Mouse (Mus musculus): Measurements from ENCODE around the gene Frmd4b. TPM values are rescaled to one million over a fixed set of nuclear protein-coding genes. Genes with fewer than 3 reads are reported as not detected.
"Not testable (repeated sequence)": the region's sequence is repeated elsewhere in the genome, so short reads cannot be mapped to it uniquely, and the experiment has no call there.

The Frmd4b gene
- total and polyA plus RNA-seq, 2 experiments = 11.9 to 38.0 TPM

DNA sequence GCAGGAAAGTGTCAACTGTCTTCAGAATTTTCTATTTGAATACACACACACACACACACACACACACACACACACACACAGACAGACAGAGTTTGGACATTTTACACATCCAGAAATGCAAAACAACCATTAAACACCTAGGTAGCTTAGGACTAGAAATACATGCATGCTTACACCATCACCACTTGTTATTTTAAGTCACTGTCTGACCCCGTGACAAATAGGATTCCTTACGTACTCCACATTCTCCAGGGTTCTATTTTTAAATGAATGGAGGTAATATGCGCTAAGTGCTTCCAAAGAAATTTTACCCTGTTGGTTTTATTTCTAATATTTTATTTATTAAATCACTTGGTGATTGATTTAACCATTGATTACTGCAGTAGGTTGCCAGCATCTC is 351.6 kb downstream of the Frmd4b start:
- Histone ChIP-seq H3K4me1 (ENCODE audit: control insufficient read depth, insufficient read depth, low read length) (peaks cover 32% of the 10 kb centered on the region), H3K36me3 (ENCODE audit: control insufficient read depth, insufficient read depth, low read length) (no peaks in the 10 kb centered on the region), H3K4me3 (ENCODE audit: insufficient read depth, low read depth, low read length) (no peak overlapping the region), H3K27me3 (ENCODE audit: control insufficient read depth, insufficient read depth, low read length) (no peaks in the 10 kb centered on the region), H3K79me2 (ENCODE audit: control insufficient read depth, insufficient read depth, low read length) (no peaks in the 10 kb centered on the region), H3K27ac (replicated peaks; ENCODE audit: insufficient read depth, low read depth, low read length) (peak overlapping the region; percentile 64), H3K9ac (ENCODE audit: low read depth, low read length) (no peak overlapping the region)
- no peak for DNase-seq (ENCODE audit: extremely low read depth, low read depth, low spot score)
- 52% methylated on average over 3 of the region's 3 CpGs for WGBS
- no peak for TF ChIP-seq CTCF (IDR thresholded peaks at IDR 0.05; ENCODE audit: low read depth, low read length)
- no peak for TF ChIP-seq POLR2A (IDR thresholded peaks at IDR 0.05; ENCODE audit: extremely low read depth, insufficient read depth, low read length)

DNA sequence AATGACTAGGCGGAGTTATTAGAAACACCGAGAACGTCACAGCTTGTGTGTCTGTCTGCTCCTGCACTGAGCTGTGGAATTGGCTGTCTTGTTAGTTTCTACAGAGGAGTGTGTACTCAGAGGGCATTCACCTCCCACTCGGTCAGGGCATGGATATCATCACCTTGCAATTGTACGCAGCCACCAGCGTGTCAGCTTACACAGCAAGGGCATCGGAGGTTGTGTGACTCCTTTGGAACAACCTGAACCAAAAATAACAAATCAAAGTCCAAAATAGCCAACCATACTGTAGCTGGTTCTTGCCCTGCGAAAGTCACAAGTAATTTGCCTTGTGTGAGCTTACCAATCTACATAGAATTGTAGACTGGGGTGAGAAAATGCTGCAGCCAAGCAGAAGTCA is 352.1 kb downstream of the Frmd4b start:
- no peaks in the 10 kb centered on the region for H3K27me3 ChIP-seq (ENCODE audit: control insufficient read depth, insufficient read depth, low read length)
- no peaks in the 10 kb centered on the region for H3K79me2 ChIP-seq (ENCODE audit: control insufficient read depth, insufficient read depth, low read length)
- 21% methylated on average over 8 of the region's 8 CpGs for WGBS
- H3K9ac ChIP-seq (ENCODE audit: low read depth, low read length) = no peak overlapping the region
- TF ChIP-seq POLR2A (IDR thresholded peaks at IDR 0.05; ENCODE audit: extremely low read depth, insufficient read depth, low read length) (no peak), CTCF (IDR thresholded peaks at IDR 0.05; ENCODE audit: low read depth, low read length) (no peak)
- H3K36me3 ChIP-seq (ENCODE audit: control insufficient read depth, insufficient read depth, low read length) = no peaks in the 10 kb centered on the region
- H3K27ac ChIP-seq (replicated peaks; ENCODE audit: insufficient read depth, low read depth, low read length) = peak overlapping the region; percentile 64
- DNase-seq (ENCODE audit: extremely low read depth, low read depth, low spot score) = peak; percentile 100
- no peak overlapping the region for H3K4me3 ChIP-seq (ENCODE audit: insufficient read depth, low read depth, low read length)
- peaks cover 28% of the 10 kb centered on the region for H3K4me1 ChIP-seq (ENCODE audit: control insufficient read depth, insufficient read depth, low read length)

DNA sequence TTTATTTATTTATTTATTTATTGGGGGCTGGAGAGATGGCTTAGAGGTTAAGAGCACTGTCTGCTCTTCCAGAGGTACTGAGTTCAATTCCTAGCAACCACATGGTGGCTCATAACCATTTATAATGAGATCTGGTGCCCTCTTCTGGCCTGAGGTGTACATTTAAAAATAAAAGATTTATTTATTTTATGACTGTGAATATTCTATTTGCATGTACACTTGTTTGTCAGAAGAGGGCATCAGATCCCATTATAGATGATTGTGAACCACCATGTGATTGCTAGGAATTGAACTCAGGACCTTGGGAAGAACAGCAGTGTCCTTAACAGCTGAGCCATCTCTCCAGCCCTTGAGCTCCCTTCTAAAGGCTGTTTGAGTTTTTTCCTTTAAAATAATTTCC is 353.6 kb downstream of the Frmd4b start:
- H3K79me2 ChIP-seq (ENCODE audit: control insufficient read depth, insufficient read depth, low read length); H3K36me3 ChIP-seq (ENCODE audit: control insufficient read depth, insufficient read depth, low read length); H3K27me3 ChIP-seq (ENCODE audit: control insufficient read depth, insufficient read depth, low read length); H3K9ac ChIP-seq (ENCODE audit: low read depth, low read length); H3K4me3 ChIP-seq (ENCODE audit: insufficient read depth, low read depth, low read length): not testable (repeated sequence)
- DNase-seq (ENCODE audit: extremely low read depth, low read depth, low spot score) = peak; percentile 56
- peaks cover 24% of the 10 kb centered on the region for H3K4me1 ChIP-seq (ENCODE audit: control insufficient read depth, insufficient read depth, low read length)
- peak overlapping the region; percentile 88 for H3K27ac ChIP-seq (replicated peaks; ENCODE audit: insufficient read depth, low read depth, low read length)

DNA sequence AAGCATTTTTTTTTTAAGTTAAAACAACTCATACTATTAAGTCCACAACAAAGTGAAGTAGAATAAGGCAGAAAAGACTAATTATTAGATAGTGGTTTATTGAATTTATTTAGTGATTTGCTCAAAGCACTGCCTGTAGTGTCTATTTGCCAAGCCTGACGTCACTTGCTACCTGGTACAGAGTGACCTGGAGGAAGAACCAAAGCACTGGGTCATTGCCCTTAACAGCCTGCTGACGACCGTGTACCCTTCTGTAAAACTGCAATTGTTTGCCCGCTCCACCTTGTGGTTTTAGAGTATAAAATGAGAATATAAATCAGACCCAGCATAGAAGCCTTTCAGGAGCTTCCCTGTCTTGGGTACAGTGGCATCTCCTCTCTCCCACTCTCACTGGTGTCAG is 355.1 kb downstream of the Frmd4b start:
- H3K27me3 ChIP-seq (ENCODE audit: control insufficient read depth, insufficient read depth, low read length) = no peaks in the 10 kb centered on the region
- 28% methylated on average over 4 of the region's 4 CpGs for WGBS
- H3K9ac ChIP-seq (ENCODE audit: low read depth, low read length) = peak overlapping the region; percentile 55
- no peaks in the 10 kb centered on the region for H3K79me2 ChIP-seq (ENCODE audit: control insufficient read depth, insufficient read depth, low read length)
- peak; percentile 98 for DNase-seq (ENCODE audit: extremely low read depth, low read depth, low spot score)
- H3K4me3 ChIP-seq (ENCODE audit: insufficient read depth, low read depth, low read length) = no peak overlapping the region
- H3K36me3 ChIP-seq (ENCODE audit: control insufficient read depth, insufficient read depth, low read length) = no peaks in the 10 kb centered on the region
- peaks cover 20% of the 10 kb centered on the region; the same call in 1 of the 2 replicates for H3K4me1 ChIP-seq (ENCODE audit: control insufficient read depth, insufficient read depth, low read length)
- TF ChIP-seq CTCF (IDR thresholded peaks at IDR 0.05; ENCODE audit: low read depth, low read length) = no peak
- TF ChIP-seq POLR2A (IDR thresholded peaks at IDR 0.05; ENCODE audit: extremely low read depth, insufficient read depth, low read length) = no peak
- peak overlapping the region; percentile 98 for H3K27ac ChIP-seq (replicated peaks; ENCODE audit: insufficient read depth, low read depth, low read length)

DNA sequence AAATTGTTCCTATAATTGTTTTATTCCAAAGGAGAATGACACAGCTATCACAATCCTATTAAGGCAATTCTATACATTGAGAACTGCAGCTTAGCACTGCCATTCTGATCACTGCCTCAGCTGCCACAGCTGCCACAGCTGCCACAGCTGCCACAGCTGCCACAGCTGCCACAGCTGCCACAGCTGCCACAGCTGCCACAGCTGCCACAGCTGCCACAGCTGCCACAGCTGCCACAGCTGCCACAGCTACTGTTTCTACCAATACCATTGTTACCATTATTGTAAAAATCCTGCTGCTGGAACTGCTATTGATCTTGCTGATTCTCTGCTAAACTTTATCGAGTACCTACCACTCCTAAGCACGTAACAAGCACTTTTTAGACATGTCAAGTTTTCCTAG is 357.4 kb downstream of the Frmd4b start:
- 95% methylated on average over 2 of the region's 2 CpGs for WGBS

DNA sequence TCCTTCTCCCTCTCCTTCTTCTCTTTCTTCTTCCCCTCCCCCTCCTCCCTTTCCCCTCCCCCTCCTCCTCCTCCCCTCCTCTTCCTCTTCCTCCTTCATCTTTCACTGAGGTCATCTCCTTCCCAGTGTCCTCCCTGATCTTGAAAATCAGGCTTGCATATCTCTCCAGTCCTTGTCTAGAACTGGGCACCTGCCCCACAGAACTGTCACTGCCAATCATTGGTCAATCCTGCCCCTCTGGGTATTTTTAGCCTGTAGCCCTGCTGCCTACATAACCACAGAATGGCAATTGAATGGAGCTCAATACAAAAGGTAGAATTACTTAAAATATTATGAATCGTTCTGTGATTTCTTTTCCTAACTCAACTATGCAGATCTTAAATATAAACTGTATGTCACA is 358.9 kb downstream of the Frmd4b start:
- no peak for DNase-seq (ENCODE audit: extremely low read depth, low read depth, low spot score)
- Histone ChIP-seq H3K4me3 (ENCODE audit: insufficient read depth, low read depth, low read length) (no peak overlapping the region), H3K9ac (ENCODE audit: low read depth, low read length) (no peak overlapping the region), H3K36me3 (ENCODE audit: control insufficient read depth, insufficient read depth, low read length) (no peaks in the 10 kb centered on the region), H3K27ac (replicated peaks; ENCODE audit: insufficient read depth, low read depth, low read length) (no peak overlapping the region), H3K4me1 (ENCODE audit: control insufficient read depth, insufficient read depth, low read length) (peaks cover 14% of the 10 kb centered on the region; the same call in 1 of the 2 replicates), H3K27me3 (ENCODE audit: control insufficient read depth, insufficient read depth, low read length) (no peaks in the 10 kb centered on the region), H3K79me2 (ENCODE audit: control insufficient read depth, insufficient read depth, low read length) (no peaks in the 10 kb centered on the region)
- WGBS = 95% methylated on average over 1 of the region's 1 CpGs
- no peak for TF ChIP-seq CTCF (IDR thresholded peaks at IDR 0.05; ENCODE audit: low read depth, low read length)
- no peak for TF ChIP-seq POLR2A (IDR thresholded peaks at IDR 0.05; ENCODE audit: extremely low read depth, insufficient read depth, low read length)

More for the DNA sequence above, 357.4 kb downstream of the Frmd4b start:
- H3K79me2 ChIP-seq (ENCODE audit: control insufficient read depth, insufficient read depth, low read length); H3K9ac ChIP-seq (ENCODE audit: low read depth, low read length); H3K27ac ChIP-seq (replicated peaks; ENCODE audit: insufficient read depth, low read depth, low read length); DNase-seq (ENCODE audit: extremely low read depth, low read depth, low spot score); H3K4me3 ChIP-seq (ENCODE audit: insufficient read depth, low read depth, low read length); H3K27me3 ChIP-seq (ENCODE audit: control insufficient read depth, insufficient read depth, low read length); H3K36me3 ChIP-seq (ENCODE audit: control insufficient read depth, insufficient read depth, low read length): not testable (repeated sequence)
- H3K4me1 ChIP-seq (ENCODE audit: control insufficient read depth, insufficient read depth, low read length) = peaks cover 14% of the 10 kb centered on the region; the same call in 1 of the 2 replicates

Data from liver, adult 2 months (tissue).